Mouse (Mus musculus) forebrain, embryonic 12.5 days (tissue): Measurements from ENCODE around the gene Syn3. TPM values are rescaled to one million over a fixed set of nuclear protein-coding genes. Genes with fewer than 3 reads are reported as not detected.

Experiments
- ATAC-seq: fragments of 200-750 bp; cut with Nextera tagmentation; 2 replicates; pipeline ENCODE4 v1.8.0; 2017; ENCODE audit warnings: moderate TSS enrichment; ENCODE audit not compliant: low FRiP score
- H3K27ac ChIP-seq: fragments of 300-500 bp; sonication (generic); 2 replicates; pipeline ENCODE4 v1.5.1; 2016; ENCODE audit warnings: mild to moderate bottlenecking
- H3K27me3 ChIP-seq: fragments of 300-500 bp; sonication (generic); 2 replicates; pipeline ENCODE4 v1.6.1; 2016; ENCODE audit warnings: mild to moderate bottlenecking
- H3K36me3 ChIP-seq: fragments of 300-500 bp; sonication (generic); replicated peaks from 2 replicates; pipeline ENCODE4 v1.6.1; 2016; ENCODE audit warnings: mild to moderate bottlenecking
- H3K4me1 ChIP-seq: fragments of 300-500 bp; sonication (generic); 2 replicates; pipeline ENCODE4 v1.6.1; 2016
- H3K4me2 ChIP-seq: fragments of 300-500 bp; sonication (generic); 2 replicates; pipeline ENCODE4 v1.6.1; 2016; ENCODE audit warnings: mild to moderate bottlenecking, moderate library complexity
- H3K4me3 ChIP-seq: fragments of 300-500 bp; sonication (generic); replicated peaks from 2 replicates; pipeline ENCODE4 v1.5.1; 2016; ENCODE audit warnings: mild to moderate bottlenecking
- H3K9ac ChIP-seq: fragments of 300-500 bp; sonication (generic); 2 replicates; pipeline ENCODE4 v1.6.1; 2016; ENCODE audit warnings: mild to moderate bottlenecking
- H3K9me3 ChIP-seq: fragments of 300-500 bp; sonication (generic); 2 replicates; pipeline ENCODE4 v1.6.1; 2016
- WGBS: fragments of 180-500 bp; shearing (Covaris S2); methylation state at CpG from one replicate; pipeline ENCODE4 v1.1.7; 2016; 5-methylcytosine and 5-hydroxymethylcytosine counted together
- polyA plus RNA-seq: library from polyadenylated mRNA; unstranded; fragments of >200 nt; fragmentation: Nextera tagmentation; extraction: Ambion mirVana; gene quantifications from 2 replicates; pipeline ENCODE4 v1.2.1, GENCODE M21; 2016

Syn3 gene
- polyA plus RNA-seq, 1 experiment from 2014 or later, result 9.2 TPM

GRCm38 (mm10) chr10:86017781-86018180 is 480.9 kb downstream of the Syn3 start:
- WGBS, result 90% methylated on average over 7 of the region's 7 CpGs
- Histone ChIP-seq H3K4me1 (peaks cover 6% of the 10 kb centered on the region), H3K27ac (no peak overlapping the region), H3K4me2 (no peak overlapping the region), H3K9me3 (no peaks in the 10 kb centered on the region), H3K36me3 (no peaks in the 10 kb centered on the region), H3K9ac (no peak overlapping the region), H3K4me3 (no peak overlapping the region), H3K27me3 (no peaks in the 10 kb centered on the region)
- ATAC-seq, result no peak

GRCm38 (mm10) chr10:86011781-86012180 is 486.9 kb downstream of the Syn3 start, which contains the start of gene Bpifc:
Gene Bpifc (minus strand): TSS chr10:86011895.
- Histone ChIP-seq H3K27ac (no peak within 1 kb of the TSS), H3K4me2 (no peak within 1 kb of the TSS), H3K4me3 (no peak within 1 kb of the TSS), H3K27me3 (no peaks in the 10 kb centered on the region), H3K9me3 (no peaks in the 10 kb centered on the region), H3K9ac (no peak within 1 kb of the TSS), H3K36me3 (no peaks in the 10 kb centered on the region), H3K4me1 (no peaks in the 10 kb centered on the region)
- no peak for ATAC-seq
- 84% methylated on average over 2 of the region's 2 CpGs for WGBS

- no peak for ATAC-seq
- no peak overlapping the region for H3K4me2 ChIP-seq
- WGBS, result 78% methylated on average over 2 of the region's 2 CpGs
Observed at GRCm38 (mm10) chr10:86011172-86011571, 487.5 kb downstream of the Syn3 start.

GRCm38 (mm10) chr10:86010636-86011035 is 488.1 kb downstream of the Syn3 start:
- Histone ChIP-seq H3K27ac (no peak overlapping the region), H3K4me1 (no peaks in the 10 kb centered on the region), H3K36me3 (no peaks in the 10 kb centered on the region), H3K4me3 (no peak overlapping the region), H3K4me2 (no peak overlapping the region), H3K9me3 (no peaks in the 10 kb centered on the region), H3K9ac (no peak overlapping the region), H3K27me3 (no peaks in the 10 kb centered on the region)
- ATAC-seq, result no peak
- WGBS, result 89% methylated on average over 6 of the region's 6 CpGs

More at GRCm38 (mm10) chr10:86011172-86011571, 487.5 kb downstream of the Syn3 start:
- Histone ChIP-seq H3K4me3 (no peak overlapping the region), H3K4me1 (no peaks in the 10 kb centered on the region), H3K36me3 (no peaks in the 10 kb centered on the region), H3K27me3 (no peaks in the 10 kb centered on the region), H3K9ac (no peak overlapping the region), H3K27ac (no peak overlapping the region), H3K9me3 (no peaks in the 10 kb centered on the region)

- no peak for ATAC-seq
- WGBS, result 88% methylated on average over 2 of the region's 2 CpGs
- Histone ChIP-seq H3K36me3 (no peaks in the 10 kb centered on the region), H3K4me1 (no peaks in the 10 kb centered on the region), H3K9ac (no peak overlapping the region), H3K4me3 (no peak overlapping the region), H3K27ac (no peak overlapping the region), H3K9me3 (no peaks in the 10 kb centered on the region), H3K4me2 (no peak overlapping the region), H3K27me3 (no peaks in the 10 kb centered on the region)
Observed at GRCm38 (mm10) chr10:86009688-86010087, 489.0 kb downstream of the Syn3 start.

GRCm38 (mm10) chr10:86006455-86006854 is 492.2 kb downstream of the Syn3 start:
- no peak overlapping the region for H3K4me2 ChIP-seq
- H3K36me3 ChIP-seq, result no peaks in the 10 kb centered on the region
- H3K4me3 ChIP-seq, result no peak overlapping the region
- H3K9me3 ChIP-seq, result no peaks in the 10 kb centered on the region
- no peaks in the 10 kb centered on the region for H3K27me3 ChIP-seq
- WGBS, result 70% methylated on average over 5 of the region's 5 CpGs
- ATAC-seq, result no peak
- no peak overlapping the region for H3K9ac ChIP-seq
- no peak overlapping the region for H3K27ac ChIP-seq
- H3K4me1 ChIP-seq, result no peaks in the 10 kb centered on the region

Other genes starting within 250 kb of the Syn3 start
- gene Timp3, start 198.5 kb downstream of the Syn3 start, polyA plus RNA-seq, result 17.9 and 18.0 TPM in 2 replicates
- 468 and 481 TPM in 2 replicates for gene Hsp90b1, start 206.6 kb upstream of the Syn3 start, polyA plus RNA-seq
- 2.9 and 3.0 TPM in 2 replicates for gene Ttc41, start 206.9 kb upstream of the Syn3 start, polyA plus RNA-seq